Mouse (Mus musculus) thymus, postnatal 36 days (tissue): ENCODE measurements around the gene Mrps16.

Experiments
- DNase-seq, 2 experiments: peaks; one replicate each; pipeline ENCODE4 v3.0.0; 2022; ENCODE audit warnings: mixed read lengths in 2 of 2

Gene Mrps16

DNA sequence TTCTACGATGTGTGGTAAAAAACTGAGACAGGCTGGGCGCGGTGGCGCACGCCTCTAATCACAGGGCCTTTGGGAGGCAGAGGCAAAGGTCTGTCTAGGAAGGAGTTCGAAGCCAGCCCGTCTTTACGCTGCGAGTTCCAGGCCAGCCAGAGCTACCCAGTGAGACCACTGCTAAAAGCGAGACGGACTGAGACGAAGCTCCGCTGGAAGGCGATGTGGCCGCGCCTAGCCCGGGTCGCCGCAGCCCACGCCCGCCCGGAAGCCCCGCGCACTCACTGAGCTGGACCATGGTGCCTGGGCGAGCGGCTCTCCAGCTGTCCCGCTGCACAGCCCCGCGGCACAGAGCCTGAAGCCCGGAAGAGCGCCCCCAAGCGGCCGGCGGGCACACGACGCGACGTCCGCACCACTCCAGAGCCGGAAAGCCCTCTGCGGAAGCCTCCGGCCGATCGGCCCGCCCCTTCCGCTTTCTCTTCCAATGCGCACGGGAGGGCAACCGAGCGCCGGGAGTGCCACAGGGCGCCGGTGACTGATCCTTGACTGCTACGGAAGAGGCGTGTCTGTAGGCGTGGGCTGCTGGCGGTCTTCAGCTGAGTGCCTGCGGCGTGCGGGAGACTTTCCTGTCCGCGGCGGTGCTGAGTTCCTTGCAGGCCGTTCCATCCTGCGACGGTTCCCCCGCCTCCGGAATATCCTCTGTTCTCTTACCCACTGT lies at the start of gene Mrps16:
Gene Mrps16, minus strand, starts transcription at position 430 of the 709 bp plus-strand sequence.
- DNase-seq: peak; percentile 91 to 97

DNA sequence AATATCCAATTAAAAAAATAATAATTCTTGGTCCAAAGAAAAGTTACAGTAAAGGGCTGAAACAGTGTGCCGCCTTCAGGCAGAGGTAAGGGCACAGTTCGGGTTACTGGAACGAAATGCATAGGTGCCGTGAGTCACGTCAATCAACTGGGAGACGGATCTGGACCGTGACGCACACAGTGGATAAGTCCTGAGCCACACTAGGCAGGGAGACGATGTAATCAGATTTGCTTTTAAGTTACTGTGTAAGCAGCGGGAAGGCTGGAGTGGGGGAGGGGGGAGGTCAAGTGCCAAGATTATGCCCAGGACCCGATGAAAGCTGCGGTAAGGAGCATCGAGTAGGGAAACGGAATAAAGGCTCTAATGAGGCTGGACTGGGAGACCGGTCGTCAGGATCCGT lies 48.8 kb upstream of the Mrps16 start:
- DNase-seq: no peak

DNA sequence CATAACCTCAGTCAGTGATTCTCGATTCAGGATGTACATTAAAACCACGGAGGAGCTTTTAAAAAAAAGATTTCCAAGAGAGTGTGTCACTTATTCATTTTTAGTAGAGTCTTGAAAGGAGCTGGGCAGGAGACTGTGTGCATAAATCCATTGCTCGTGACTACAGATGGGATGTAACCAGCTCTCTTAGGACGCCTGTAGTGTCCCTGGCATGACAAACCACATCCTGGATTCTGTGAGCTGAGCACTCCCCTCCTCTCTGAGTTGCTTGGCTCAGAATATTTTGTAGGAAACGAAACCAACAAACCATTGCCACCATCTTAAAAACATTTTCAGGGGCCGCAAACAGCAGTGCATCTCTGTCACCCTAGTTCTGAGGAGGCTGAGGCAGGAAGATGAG lies 43.5 kb upstream of the Mrps16 start:
- DNase-seq: no peak

DNA sequence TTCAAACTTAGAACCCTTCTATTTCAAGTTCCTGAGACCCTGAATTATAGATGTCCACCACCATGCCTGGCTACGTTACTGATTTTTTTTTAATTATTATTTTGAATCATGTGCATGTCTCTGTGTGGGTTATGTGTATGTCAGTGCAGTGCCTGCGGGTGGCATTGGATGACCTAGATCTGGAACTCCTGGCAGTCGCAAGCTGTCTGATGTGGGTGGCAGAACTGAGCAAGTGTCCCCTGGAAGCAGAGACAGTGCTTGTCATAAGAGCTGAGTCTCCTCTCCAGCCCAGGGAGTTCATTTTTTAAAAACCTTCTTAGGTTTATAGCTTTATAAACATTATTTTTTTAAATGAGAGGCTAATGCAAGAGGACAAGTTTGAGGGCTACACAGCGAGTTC lies 39.0 kb upstream of the Mrps16 start:
- no peak for DNase-seq

DNA sequence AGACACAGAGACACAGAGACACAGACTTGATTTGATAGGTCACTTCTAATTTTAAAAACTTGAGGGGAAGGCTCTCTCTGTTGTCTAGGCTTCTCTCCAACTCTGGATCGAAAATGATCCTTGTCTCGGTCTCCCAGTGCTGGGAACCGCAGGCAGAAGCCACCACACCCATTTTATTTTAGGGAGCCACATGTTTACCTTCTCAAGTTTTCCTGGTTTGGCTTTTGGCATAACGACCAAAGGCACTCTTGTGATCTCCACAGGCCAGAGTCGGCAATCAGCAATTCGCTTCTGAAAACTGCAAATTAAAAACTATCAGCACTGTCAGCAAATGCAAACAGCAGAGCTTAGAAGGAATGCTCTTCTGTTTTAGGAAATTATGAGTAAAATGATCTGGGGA lies 38.3 kb upstream of the Mrps16 start:
- DNase-seq: no peak

DNA sequence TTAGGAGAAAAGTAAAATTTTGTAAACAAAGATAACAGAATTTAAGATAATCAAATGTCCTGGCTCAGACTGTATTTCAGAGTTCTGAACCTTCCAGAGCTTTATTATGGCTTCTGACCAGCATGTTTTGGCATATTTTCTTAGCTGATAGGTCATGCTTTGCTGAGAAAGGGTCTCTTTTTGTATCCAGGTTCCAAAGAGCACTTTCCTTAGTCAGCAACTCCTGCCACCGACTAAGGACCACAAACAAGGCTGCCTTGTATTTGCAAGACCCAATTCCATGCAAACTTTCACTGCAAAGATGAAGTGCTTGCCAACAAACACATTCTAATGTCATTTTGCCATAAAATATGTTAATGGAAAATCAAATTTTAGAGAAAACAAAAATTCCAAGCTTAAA lies 36.4 kb upstream of the Mrps16 start:
- no peak for DNase-seq

DNA sequence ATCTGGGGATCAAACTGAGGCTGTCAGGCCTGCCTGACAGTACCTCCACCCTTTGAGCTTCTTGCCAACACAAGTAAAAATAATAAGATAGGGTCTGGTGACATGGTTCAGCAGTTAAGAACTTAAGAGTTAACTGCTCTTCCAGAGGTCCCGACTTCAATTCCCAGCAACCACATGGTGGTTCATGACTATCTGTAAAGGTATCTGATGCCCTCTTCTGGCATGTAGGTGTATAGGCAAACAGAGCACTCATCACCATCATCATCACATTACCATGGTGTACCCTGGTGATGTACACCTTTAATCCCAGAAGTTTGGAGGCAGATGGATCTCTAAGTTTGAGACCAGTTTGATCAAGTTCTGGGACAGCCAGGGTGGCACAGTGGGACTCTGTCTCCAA lies 35.2 kb upstream of the Mrps16 start:
- DNase-seq: no peak

DNA sequence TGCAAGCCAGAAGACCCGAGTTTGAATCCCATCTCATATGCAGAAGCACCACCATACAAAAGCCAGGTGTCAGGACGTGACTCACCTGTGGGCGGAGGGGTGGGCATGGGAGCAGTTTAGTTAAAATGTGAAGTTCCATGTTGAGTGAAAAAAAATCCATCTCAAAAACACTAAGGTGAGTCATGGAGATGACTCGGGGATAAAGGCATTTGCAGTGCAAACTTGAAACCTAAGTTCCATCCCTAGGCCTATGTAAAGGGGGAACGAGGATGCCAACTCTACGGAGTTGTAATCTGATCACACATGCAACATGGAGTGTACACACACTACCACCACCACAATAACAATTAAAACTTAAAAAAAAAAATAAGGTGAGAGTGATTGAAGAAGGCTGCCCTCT lies 29.6 kb upstream of the Mrps16 start:
- DNase-seq: no peak

DNA sequence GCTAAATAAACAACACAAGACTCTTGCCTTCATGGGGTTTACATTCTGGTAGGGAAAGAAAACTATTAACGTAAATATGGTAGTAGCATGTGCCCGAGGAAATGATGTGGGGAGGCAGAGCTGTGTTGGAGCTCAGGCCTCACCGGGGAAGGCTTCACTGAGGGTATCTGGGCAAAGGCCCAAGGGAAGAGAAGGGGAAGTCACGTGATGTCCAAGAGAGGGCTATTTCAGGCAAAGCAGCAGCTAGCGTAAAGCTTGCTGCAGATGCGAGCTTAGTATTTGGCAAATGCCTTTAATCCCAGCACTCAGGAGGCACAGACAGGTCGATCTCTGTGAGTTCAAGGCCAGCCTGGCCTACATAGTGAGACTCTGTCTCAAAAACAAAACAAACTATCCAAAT lies 28.8 kb upstream of the Mrps16 start:
- no peak for DNase-seq

DNA sequence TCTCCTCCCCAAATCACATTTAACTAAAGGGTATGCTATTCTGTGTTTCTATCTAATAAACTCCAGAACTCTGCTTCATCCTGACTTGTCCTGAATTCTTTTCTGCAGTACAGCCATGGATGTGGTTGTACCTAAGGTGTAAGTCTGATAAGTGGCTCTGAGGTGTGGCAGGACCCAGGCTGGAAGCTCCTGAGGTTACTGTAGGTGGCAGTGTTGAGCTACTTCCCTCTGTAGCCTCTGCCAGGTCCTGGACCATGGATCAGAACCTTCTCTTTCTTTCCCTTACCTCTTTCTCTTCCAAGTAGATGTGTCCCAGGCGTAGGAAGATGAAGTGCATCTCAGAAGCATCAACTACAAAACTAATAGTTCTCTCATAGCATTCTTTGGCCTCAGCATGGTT lies 6.6 kb upstream of the Mrps16 start:
- DNase-seq: peak in 1 of 2 experiments; percentile 16

DNA sequence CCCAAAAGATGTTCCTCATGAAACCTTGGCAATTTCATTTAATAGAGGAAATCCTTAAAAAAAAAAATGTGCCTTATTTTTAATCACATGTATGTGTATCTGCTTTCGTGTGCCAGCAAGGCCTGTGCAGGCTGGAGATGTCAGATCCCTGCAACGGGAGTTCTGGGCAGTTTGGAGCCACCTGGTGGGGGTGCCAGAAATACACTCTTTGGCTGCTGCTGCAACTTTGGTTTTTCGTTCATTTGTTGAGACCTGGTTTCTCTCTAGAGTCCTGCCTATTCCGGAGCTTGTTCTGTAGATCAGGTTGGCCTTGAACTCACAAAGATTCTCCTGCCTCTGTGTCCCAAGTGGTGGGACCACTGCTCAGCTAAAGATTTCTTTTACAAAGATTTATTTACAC lies 5.4 kb upstream of the Mrps16 start:
- DNase-seq: peak; percentile 38 to 43

DNA sequence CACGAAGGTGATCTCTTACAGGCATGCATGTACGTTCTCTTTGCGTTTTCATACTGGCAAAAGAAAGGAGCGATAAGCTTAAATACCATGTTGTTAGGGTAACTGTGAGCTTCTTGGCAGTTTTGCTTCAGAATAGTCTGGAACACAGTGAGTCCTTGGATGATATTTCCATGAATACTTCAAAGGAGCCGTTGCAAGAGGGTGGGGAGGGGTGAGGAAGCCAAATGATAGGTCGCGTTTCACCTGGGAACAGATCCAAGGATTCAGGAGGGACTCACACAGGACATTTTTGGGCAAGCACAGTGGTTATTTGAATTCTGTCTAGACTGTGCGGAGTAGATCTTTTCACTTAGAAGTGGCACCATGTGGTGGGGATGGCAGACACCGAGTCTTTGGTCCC lies 3.8 kb upstream of the Mrps16 start:
- no peak for DNase-seq

DNA sequence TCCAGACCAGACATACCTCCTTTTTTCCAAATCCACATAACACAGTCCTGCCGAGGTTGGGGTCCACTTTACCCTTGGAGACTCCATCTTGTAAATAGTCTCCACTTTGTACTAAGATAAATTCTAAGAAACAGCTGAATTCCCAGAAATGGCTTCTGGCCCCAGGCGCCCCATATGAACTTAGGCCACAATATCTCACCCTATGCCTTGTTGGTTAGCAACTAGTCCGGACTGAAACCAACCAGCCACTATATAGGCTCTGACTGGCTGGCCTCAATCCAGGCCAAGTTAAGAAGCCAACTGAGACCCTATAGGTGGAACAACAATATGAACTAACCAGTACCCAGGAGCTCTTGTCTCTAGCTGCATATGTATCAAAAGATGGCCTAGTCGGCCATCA lies 1.1 kb downstream of the Mrps16 start:
- DNase-seq: no peak

DNA sequence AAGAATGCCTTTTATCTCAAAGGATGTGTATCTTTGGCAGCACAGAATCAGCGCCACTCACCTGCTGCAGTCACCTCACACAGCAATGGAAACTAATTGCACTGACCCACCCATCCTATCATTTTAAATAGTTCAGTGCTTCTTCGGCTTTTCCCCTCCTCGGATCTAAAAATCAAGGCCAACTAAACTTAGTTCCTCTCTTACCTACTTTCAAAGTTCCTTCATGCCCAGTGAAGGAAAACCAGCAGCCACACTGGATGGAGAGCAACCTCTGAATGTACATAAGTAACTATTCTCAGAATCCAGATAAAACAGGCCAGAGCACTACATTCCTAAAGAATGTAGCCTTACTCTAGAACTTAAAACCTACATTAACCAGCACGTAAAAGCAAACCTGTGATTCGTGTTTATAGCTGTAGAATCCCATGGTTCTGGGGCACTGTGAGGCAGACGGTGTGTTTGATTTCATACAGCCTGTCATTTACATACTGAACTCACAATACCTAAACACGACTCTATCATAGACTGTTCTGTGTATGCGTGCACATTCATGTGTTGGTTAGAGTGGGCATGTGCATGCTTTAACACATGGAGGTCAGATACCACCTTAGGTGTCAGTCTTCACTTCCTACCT lies 3.9 kb downstream of the Mrps16 start:
- no peak for DNase-seq

DNA sequence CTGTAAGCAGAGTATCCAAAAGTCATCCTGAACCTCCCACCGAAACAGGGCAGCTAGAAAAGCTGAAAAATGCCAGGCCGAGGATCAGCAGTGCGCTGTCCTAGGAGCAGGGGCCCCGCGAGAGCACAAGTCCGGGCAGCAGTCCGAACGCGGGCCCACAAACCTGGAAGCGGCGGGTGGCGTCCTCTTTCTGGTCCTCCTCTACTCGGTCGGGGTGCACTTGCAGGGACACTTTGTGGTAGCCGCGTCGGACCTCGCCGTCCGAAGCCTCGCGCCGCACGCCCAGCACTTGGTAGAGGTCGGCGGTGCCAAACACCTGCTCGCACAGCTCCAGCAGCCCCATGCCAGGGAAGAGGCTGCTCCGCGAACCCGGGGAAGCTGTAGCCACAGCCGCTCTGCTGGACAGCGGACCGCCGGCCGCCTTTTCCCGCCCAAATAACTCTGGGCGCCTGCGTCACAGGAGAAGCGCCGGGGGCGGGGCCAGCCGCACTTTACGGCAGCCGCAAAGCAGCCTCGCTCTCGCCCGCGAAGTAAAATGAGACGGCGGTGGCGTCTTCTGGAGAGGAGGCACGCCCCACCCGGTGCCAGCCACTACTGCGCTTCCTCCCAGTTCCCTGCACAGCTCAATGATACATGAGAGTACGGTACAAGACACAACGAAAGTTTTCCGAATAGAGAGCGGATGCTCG lies 4.8 kb downstream of the Mrps16 start, which contains the start of gene Dnajc9:
Gene Dnajc9, minus strand, starts transcription at position 470 of the 689 bp plus-strand sequence.
- peak; percentile 94 to 95 for DNase-seq

DNA sequence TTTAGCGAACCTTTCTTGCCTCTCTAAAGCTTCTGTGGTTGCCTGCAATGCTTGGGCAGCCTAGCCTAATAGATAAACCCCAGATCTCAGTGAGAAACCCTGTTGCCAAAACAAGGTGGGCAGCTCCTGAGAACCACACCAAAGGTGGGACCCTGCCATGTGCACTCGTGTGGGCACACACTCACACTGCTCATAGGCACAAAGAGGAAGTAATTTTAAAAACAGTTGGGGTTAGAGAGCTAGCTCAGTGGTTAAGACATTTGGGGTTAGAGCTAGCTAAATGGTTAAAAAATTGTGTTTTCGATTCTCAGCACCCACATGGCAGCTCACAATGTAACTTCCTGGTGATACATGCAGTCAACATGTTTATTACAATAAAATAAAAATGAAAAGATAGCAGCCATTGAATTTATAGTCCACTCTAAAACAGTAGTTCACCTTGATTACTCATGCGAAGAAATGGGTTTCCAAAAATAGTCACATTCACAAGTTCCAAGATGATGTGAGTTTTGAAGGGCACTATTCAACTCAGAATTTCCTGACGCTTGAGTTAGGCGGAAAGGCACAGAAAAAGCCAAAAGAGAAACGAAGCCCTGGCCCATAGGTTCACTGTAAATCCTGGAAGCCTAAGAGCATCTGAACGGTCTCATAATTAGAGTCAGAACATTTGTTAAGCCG lies 13.5 kb downstream of the Mrps16 start:
- DNase-seq: peak in 1 of 2 experiments; percentile 5

DNA sequence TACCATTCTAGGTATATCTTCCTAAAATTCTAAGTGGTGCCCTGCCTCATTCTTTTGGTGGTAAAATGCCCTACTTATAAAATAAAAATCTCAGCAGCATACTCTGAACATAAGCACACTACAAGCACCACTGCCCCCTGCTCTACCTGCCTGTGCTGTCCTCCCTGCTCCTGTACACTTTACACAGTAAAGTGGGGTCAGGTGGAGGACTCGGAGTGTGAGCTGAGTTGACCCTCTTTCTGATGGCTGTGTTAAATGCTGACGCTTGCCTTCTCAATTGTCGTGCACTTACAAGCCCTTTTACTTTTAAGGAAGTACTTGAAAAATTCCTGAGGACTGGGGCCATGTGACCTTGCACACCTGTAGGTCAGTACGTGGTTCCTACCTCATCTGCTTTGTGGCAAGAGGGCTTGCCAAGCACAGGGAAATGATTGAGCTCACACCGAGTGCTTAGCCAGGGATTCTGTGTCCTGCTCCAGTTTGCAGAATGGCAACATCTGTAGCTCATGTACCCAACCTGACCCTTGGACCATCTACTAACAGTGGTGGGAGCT lies 14.3 kb downstream of the Mrps16 start:
- no peak for DNase-seq

DNA sequence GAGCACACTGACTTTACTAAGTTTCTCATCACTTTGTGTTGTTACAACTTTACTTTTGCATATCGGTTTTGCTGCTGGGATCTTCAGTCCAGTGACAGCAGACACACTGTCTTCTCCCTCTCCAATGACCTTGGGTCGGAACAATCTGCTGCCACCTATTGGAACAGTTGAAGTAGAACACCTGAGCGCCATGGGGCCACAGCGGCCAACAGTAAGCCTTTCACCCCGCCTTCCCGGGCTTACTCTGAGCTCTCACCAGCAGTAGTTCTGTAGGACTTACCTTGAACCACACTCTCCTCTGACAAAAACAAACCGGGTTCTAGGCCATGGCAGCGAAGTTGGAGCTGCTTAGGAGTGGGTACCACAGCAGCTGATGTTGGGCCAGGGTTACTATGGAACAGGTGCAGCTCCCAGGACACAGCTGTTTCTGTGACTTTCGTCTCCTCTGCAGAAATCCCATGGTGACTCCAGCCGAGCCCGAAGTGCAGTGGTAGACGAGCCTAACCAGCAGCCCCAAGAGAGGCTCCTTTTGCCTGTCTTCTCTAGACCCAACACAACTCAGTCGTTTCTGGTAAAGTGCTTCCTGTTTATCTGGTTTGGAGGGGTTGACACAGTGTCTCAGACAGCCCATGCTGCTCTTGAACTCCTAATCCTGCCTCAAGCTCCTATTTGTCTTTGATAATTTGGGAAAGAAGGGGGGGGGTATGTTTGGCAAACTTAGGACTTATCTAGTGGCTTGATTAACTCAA lies 14.9 kb downstream of the Mrps16 start:
- DNase-seq: peak; percentile 62 to 63

DNA sequence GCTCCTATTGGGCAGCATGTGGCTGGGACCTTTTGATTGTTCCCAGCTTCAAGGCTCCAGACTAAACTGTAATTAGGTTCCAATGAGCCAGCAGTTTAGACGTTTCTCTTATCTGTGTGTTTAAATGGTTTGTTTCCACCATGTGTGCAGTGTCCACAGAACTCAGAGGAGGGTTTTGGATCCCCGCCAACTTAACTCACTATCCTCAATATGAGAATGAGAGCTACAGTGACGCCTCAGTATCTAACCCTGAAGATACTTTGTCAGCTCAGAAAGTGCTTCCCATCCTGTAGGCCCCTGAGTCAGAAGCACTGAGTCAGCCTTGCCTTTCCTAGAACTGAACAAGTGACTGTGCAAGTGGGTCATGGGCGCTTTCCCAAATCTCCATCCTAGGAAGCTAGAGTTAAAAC lies 16.3 kb downstream of the Mrps16 start:
- no peak for DNase-seq

DNA sequence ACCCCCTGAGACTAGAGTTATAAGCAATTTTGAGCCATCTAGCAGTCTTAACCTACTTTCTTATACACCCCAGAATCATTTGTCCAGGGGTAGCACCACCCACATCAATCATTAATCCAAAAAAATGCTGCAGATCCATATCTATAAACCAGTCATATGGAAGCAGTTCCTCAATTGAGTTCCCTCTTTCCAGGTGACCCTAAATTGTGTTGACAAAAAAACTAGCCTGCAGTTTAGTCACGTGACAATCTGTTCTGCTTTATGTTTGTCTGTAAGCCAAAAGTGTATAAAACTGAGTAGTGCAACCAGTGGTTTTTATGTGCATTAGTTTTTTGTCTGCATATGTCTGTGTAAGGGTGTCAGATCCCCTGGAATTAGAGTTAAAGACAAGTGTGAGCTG lies 21.6 kb downstream of the Mrps16 start:
- no peak for DNase-seq

DNA sequence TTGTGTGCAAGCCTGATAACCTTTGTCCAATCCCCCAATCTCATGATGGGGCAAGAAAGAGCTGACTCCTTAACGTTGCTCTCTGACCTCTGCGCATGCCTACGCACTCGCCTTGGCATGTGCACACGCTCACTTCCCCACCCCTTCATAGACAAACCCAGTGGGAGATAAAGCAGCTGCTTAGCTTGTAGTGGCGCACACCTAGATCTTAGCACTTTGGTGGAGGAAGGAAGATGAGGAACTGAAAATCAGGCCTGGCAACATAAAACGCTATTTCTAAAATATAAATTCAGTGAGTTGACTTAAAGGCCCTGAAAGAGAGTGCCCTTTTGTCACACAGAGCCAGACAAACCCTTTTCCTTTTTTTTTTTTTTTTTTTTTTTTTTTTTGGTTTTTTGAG lies 22.6 kb downstream of the Mrps16 start:
- DNase-seq: no peak

DNA sequence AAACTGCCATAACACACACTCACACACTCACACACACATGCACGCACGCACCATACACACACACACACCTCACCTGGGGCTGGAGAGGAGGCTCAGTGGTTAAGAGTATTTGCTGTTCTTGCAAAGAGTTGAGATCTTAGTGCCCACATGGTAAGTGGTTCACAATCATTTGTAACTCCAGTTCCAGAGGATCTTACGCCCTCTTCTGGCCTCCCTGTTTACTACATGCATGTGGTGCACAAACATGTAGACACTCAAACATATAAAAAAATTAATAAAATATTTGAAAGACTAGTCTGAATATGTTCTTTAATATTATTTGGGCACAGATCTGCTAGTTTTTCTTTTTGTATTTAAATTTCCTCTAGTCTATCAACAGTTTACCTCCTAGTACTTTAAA lies 25.2 kb downstream of the Mrps16 start:
- no peak for DNase-seq
